25 mouse cellular contexts compared by ENCODE assay signal in genomic region chr10:66850972-66851478, GRCm38 (mm10).
DNase-seq lines count a peak whose midpoint lies in the region; ATAC-seq and TF ChIP-seq lines count a peak whose summit lies in the region.
"Had no signal": no experiment of that assay in that cellular context is flagged by ENCODE, and none has a peak within 500 bp of the region (broad histone marks: within the 10 kb centered on the region; RNA-seq: fewer than 3 reads in every experiment).

No protein-coding gene starts in this region.

- H3K79me2 ChIP-seq in MEL (ENCODE audit: control insufficient read depth, insufficient read depth, low read length, poor library complexity): no peaks in the 10 kb centered on the region

- H3K36me3 ChIP-seq in MEL (ENCODE audit: control insufficient read depth in 1 of 2, insufficient read depth in 2 of 2, low read length in 2 of 2): peaks cover 0 to 2% of the 10 kb centered on the region in 2 experiments; a peak in 1 of 4 replicates
- no peaks in the 10 kb centered on the region for H3K36me3 ChIP-seq in forebrain, embryonic 12.5 days (replicated peaks)
- H3K36me3 ChIP-seq in heart, embryonic 12.5 days: no peaks in the 10 kb centered on the region
- H3K36me3 ChIP-seq in hindbrain, embryonic 10.5 days: no peaks in the 10 kb centered on the region
- H3K36me3 ChIP-seq: embryonic facial prominence, embryonic 12.5 days; G1E; intestine, embryonic 15.5 days had no signal

- H3K27ac ChIP-seq in MEL (ENCODE audit: control insufficient read depth, low read depth, low read length): no peak overlapping the region
- H3K27ac ChIP-seq in forebrain, embryonic 12.5 days: no peak overlapping the region
- no peak overlapping the region for H3K27ac ChIP-seq in heart, embryonic 12.5 days (ENCODE audit: poor library complexity, severe bottlenecking)
- no peak overlapping the region for H3K27ac ChIP-seq in hindbrain, embryonic 10.5 days
- H3K27ac ChIP-seq: embryonic facial prominence, embryonic 12.5 days; gastrocnemius, adult 2 months; hindbrain, embryonic 14.5 days; intestine, embryonic 15.5 days had no signal

- TF ChIP-seq CTCF in MEL (IDR thresholded peaks at IDR 0.05 in 2 of 3, conservative IDR thresholded peaks at IDR 0.05 in 1 of 3; ENCODE audit: control insufficient read depth in 1 of 3, insufficient read depth in 1 of 3, low read depth in 2 of 3, low read length in 3 of 3, poor library complexity in 1 of 3, severe bottlenecking in 1 of 3): no peak

- no peak for ATAC-seq in forebrain, embryonic 12.5 days (ENCODE audit: low FRiP score)
- no peak for ATAC-seq in heart, embryonic 12.5 days (ENCODE audit: insufficient number of reproducible peaks, low FRiP score)
- ATAC-seq: activated CD4-positive, CD25-positive, alpha-beta regulatory T cell, adult 4 months; forebrain, postnatal 0 days; intestine, embryonic 15.5 days; Patski had no signal

- no peaks in the 10 kb centered on the region for H3K9me3 ChIP-seq in MEL (replicated peaks; ENCODE audit: insufficient read depth, low read length)
- H3K9me3 ChIP-seq in forebrain, embryonic 12.5 days: no peaks in the 10 kb centered on the region
- peaks cover 8% of the 10 kb centered on the region for H3K9me3 ChIP-seq in heart, embryonic 12.5 days (replicated peaks)
- no peaks in the 10 kb centered on the region for H3K9me3 ChIP-seq in hindbrain, embryonic 10.5 days
- H3K9me3 ChIP-seq: embryonic facial prominence, embryonic 12.5 days; G1E; intestine, embryonic 15.5 days had no signal

- no peak overlapping the region for H3K9ac ChIP-seq in MEL (ENCODE audit: control insufficient read depth, low read depth, low read length, poor library complexity, severe bottlenecking)
- H3K9ac ChIP-seq in forebrain, embryonic 12.5 days: no peak overlapping the region
- no peak overlapping the region for H3K9ac ChIP-seq in heart, embryonic 12.5 days
- H3K9ac ChIP-seq: embryonic facial prominence, embryonic 12.5 days; forebrain, postnatal 0 days; hindbrain, embryonic 14.5 days; intestine, embryonic 15.5 days had no signal

- TF ChIP-seq POLR2A in MEL (IDR thresholded peaks at IDR 0.05; ENCODE audit: control insufficient read depth in 1 of 2, insufficient read depth in 1 of 2, low read depth in 1 of 2, low read length in 2 of 2, poor library complexity in 1 of 2): no peak

- WGBS in forebrain, embryonic 12.5 days: 76% methylated on average over 4 of the region's 4 CpGs
- WGBS in heart, embryonic 12.5 days: 67% methylated on average over 4 of the region's 4 CpGs
- 65% methylated on average over 4 of the region's 4 CpGs for WGBS in hindbrain, embryonic 10.5 days

- no peak for TF ChIP-seq RAD21 in MEL (IDR thresholded peaks at IDR 0.05; ENCODE audit: low read depth, low read length)

- no peak overlapping the region for H3K4me2 ChIP-seq in forebrain, embryonic 12.5 days
- H3K4me2 ChIP-seq in heart, embryonic 12.5 days: no peak overlapping the region
- H3K4me2 ChIP-seq: embryonic facial prominence, embryonic 12.5 days; hindbrain, embryonic 14.5 days; intestine, embryonic 15.5 days had no signal

- no peaks in the 10 kb centered on the region for H3K27me3 ChIP-seq in MEL (ENCODE audit: control insufficient read depth in 1 of 2, insufficient read depth in 2 of 2, low read length in 2 of 2)
- H3K27me3 ChIP-seq in forebrain, embryonic 12.5 days: no peaks in the 10 kb centered on the region
- H3K27me3 ChIP-seq in heart, embryonic 12.5 days (replicated peaks): no peaks in the 10 kb centered on the region
- H3K27me3 ChIP-seq in hindbrain, embryonic 10.5 days (ENCODE audit: insufficient read depth, poor library complexity, severe bottlenecking): no peaks in the 10 kb centered on the region
- H3K27me3 ChIP-seq: embryonic facial prominence, embryonic 12.5 days; intestine, embryonic 15.5 days; Patski had no signal

- H3K4me1 ChIP-seq in MEL (ENCODE audit: control insufficient read depth in 1 of 2, insufficient read depth in 2 of 2, low read length in 2 of 2): peaks cover 0 to 5% of the 10 kb centered on the region in 2 experiments; a peak in 2 of 4 replicates
- no peaks in the 10 kb centered on the region for H3K4me1 ChIP-seq in forebrain, embryonic 12.5 days
- H3K4me1 ChIP-seq in heart, embryonic 12.5 days (replicated peaks): no peaks in the 10 kb centered on the region
- H3K4me1 ChIP-seq in hindbrain, embryonic 10.5 days (replicated peaks): 0 out of 2 replicates have a peak, but pooled peaks cover 3% of the 10 kb centered on the region
- H3K4me1 ChIP-seq: embryonic facial prominence, embryonic 12.5 days; intestine, embryonic 15.5 days had no signal

- no peak for TF ChIP-seq EP300 in MEL (IDR thresholded peaks at IDR 0.05; ENCODE audit: low read depth in 1 of 2, low read length in 2 of 2)

- H3K4me3 ChIP-seq in MEL (ENCODE audit: control insufficient read depth in 1 of 2, insufficient read depth in 1 of 2, low read depth in 2 of 2, low read length in 2 of 2): no peak overlapping the region
- H3K4me3 ChIP-seq in forebrain, embryonic 12.5 days (replicated peaks): no peak overlapping the region
- no peak overlapping the region for H3K4me3 ChIP-seq in heart, embryonic 12.5 days
- no peak overlapping the region for H3K4me3 ChIP-seq in hindbrain, embryonic 10.5 days
- H3K4me3 ChIP-seq: embryonic facial prominence, embryonic 12.5 days; gastrocnemius, adult 2 months; intestine, embryonic 15.5 days had no signal

- DNase-seq in 3134 (ENCODE audit: extremely low read depth, insufficient read length, low spot score) (peak; percentile 61), A20 (ENCODE audit: low read depth, low spot score) (peak; percentile 59), MEL (ENCODE audit: low read depth, low spot score) (peak; percentile 12)
- DNase-seq in brain, adult 2 months (ENCODE audit: low read depth, low spot score): peak; percentile 42
- DNase-seq in urinary bladder, postnatal 14 days (ENCODE audit: low spot score): no peak
- no peak for DNase-seq in hindbrain, embryonic 10.5 days (ENCODE audit: low spot score)
- DNase-seq: adrenal gland, adult 2 months; adrenal gland, postnatal 25 days; cerebellum, adult 11 months; cerebellum, adult 8-10 months; cerebellum, postnatal 14 days; forebrain, postnatal 0 days; gastrocnemius, adult 2 months; gastrocnemius, postnatal 25 days; heart, postnatal 10 days; heart, postnatal 4 days; kidney, adult 2 months had no signal

TF ChIP-seq in MEL, 35 proteins besides CTCF, POLR2A, EP300 and RAD21:
- no peak for TF ChIP-seq ZNF384 (IDR thresholded peaks at IDR 0.05; ENCODE audit: low read depth, low read length)
- no peak for TF ChIP-seq TAL1 (IDR thresholded peaks at IDR 0.05; ENCODE audit: low read length)
- no peak for TF ChIP-seq TBP (IDR thresholded peaks at IDR 0.05; ENCODE audit: low read depth, low read length)
- no peak for TF ChIP-seq SIN3A (IDR thresholded peaks at IDR 0.05; ENCODE audit: low read length)
- TF ChIP-seq GATA1 (IDR thresholded peaks at IDR 0.05; ENCODE audit: low read depth, low read length): no peak
- no peak for TF ChIP-seq JUND (IDR thresholded peaks at IDR 0.05; ENCODE audit: low read depth, low read length)
- TF ChIP-seq ZC3H11A (IDR thresholded peaks at IDR 0.05; ENCODE audit: low read depth, low read length): no peak
- TF ChIP-seq ELF1 (IDR thresholded peaks at IDR 0.05; ENCODE audit: low read depth, low read length): no peak
- TF ChIP-seq GABPA (IDR thresholded peaks at IDR 0.05; ENCODE audit: low read depth, low read length): no peak
- no peak for TF ChIP-seq MEF2A (IDR thresholded peaks at IDR 0.05; ENCODE audit: extremely low read depth, insufficient replicate concordance, low read depth, low read length, poor library complexity, severe bottlenecking)
- TF ChIP-seq USF1 (IDR thresholded peaks at IDR 0.05; ENCODE audit: low read depth, low read length): no peak
- no peak for TF ChIP-seq NELFE (IDR thresholded peaks at IDR 0.05; ENCODE audit: low read depth, low read length)
- TF ChIP-seq ZMIZ1 (IDR thresholded peaks at IDR 0.05; ENCODE audit: low read depth, low read length): no peak
- TF ChIP-seq MAZ (IDR thresholded peaks at IDR 0.05; ENCODE audit: low read depth, low read length): no peak
- TF ChIP-seq BHLHE40 (IDR thresholded peaks at IDR 0.05; ENCODE audit: borderline replicate concordance, low read depth, low read length): no peak
- TF ChIP-seq MAX (IDR thresholded peaks at IDR 0.05; ENCODE audit: low read length): no peak

Comparison
In these comparisons a context has a peak if more than half of its experiments do, and no peak if none do; other contexts are left out.
1. DNase-seq: peak in 3134 (single experiment), A20 (single experiment), MEL (single experiment) and brain, adult 2 months (single experiment); none in urinary bladder, postnatal 14 days (single experiment) and hindbrain, embryonic 10.5 days (single experiment).